Mouse (Mus musculus) forebrain, embryonic 16.5 days (tissue): ENCODE measurements around the gene Kcnh7. TPM values are rescaled to one million over a fixed set of nuclear protein-coding genes. Genes with fewer than 3 reads are reported as not detected.

Source experiments
- ATAC-seq: fragments of 200-750 bp; cut with Nextera tagmentation; 2 replicates; pipeline ENCODE4 v1.8.0; 2017; ENCODE audit warnings: mild to moderate bottlenecking, moderate library complexity
- H3K27ac ChIP-seq: fragments of 300-500 bp; sonication (generic); 2 replicates; pipeline ENCODE4 v1.5.1; 2014; ENCODE audit warnings: low read length, control low read depth
- H3K27me3 ChIP-seq: fragments of 300-500 bp; sonication (generic); replicated peaks from 2 replicates; pipeline ENCODE4 v1.6.1; 2014; ENCODE audit warnings: low read length; ENCODE audit not compliant: control insufficient read depth, insufficient read depth
- H3K36me3 ChIP-seq: fragments of 300-500 bp; sonication (generic); 2 replicates; pipeline ENCODE4 v1.6.1; 2014; ENCODE audit not compliant: control insufficient read depth, insufficient read depth
- H3K4me1 ChIP-seq: fragments of 300-500 bp; sonication (generic); replicated peaks from 2 replicates; pipeline ENCODE4 v1.6.1; 2014; ENCODE audit warnings: low read length; ENCODE audit not compliant: control insufficient read depth, insufficient read depth
- H3K4me2 ChIP-seq: fragments of 300-500 bp; sonication (generic); 2 replicates; pipeline ENCODE4 v1.6.1; 2014; ENCODE audit warnings: mild to moderate bottlenecking, low read length, control low read depth
- H3K4me3 ChIP-seq: fragments of 300-500 bp; sonication (generic); replicated peaks from 2 replicates; pipeline ENCODE4 v1.5.1; 2014; ENCODE audit warnings: mild to moderate bottlenecking, low read length, control low read depth
- H3K9ac ChIP-seq: fragments of 300-500 bp; sonication (generic); replicated peaks from 2 replicates; pipeline ENCODE4 v1.6.1; 2014; ENCODE audit warnings: low read depth, low read length, control low read depth
- H3K9me3 ChIP-seq: fragments of 300-500 bp; sonication (generic); 2 replicates; pipeline ENCODE4 v1.6.1; 2016; ENCODE audit warnings: low read length; ENCODE audit not compliant: control insufficient read depth
- WGBS: fragments of 180-500 bp; shearing (Covaris S2); extraction: QIAGEN DNeasy Blood & Tissue Kit; methylation state at CpG from one replicate; pipeline ENCODE4 v1.1.7; 2014; 5-methylcytosine and 5-hydroxymethylcytosine counted together
- polyA plus RNA-seq: library from polyadenylated mRNA; unstranded; fragments of >200 nt; fragmentation: Nextera tagmentation; extraction: Ambion mirVana; gene quantifications from 2 replicates; pipeline ENCODE4 v1.2.1, GENCODE M21; 2015

Gene Kcnh7
- polyA plus RNA-seq, 1 experiment from 2014 or later, result 14.1 TPM

- Histone ChIP-seq H3K27ac (no peak overlapping the region), H3K27me3 (no peaks in the 10 kb centered on the region), H3K36me3 (no peaks in the 10 kb centered on the region), H3K4me2 (peak overlapping the region; percentile 95), H3K4me1 (peaks cover 5% of the 10 kb centered on the region), H3K9ac (no peak overlapping the region), H3K4me3 (0 out of 2 replicates have a peak overlapping the region, but pooled peaks have one; percentile 8), H3K9me3 (no peaks in the 10 kb centered on the region)
- WGBS, result 65% methylated on average over 7 of the region's 7 CpGs
- ATAC-seq, result no peak
These were observed 519.2 kb downstream of the Kcnh7 start for GRCm38 (mm10) chr2:62664839-62665238.

GRCm38 (mm10) chr2:62664135-62664670 lies 519.9 kb downstream of the Kcnh7 start, which contains the start of gene Gca:
Gca (plus strand) TSS chr2:62664285.
- H3K36me3 ChIP-seq, result no peaks in the 10 kb centered on the region
- peak within 1 kb of the TSS; percentile 75 for H3K9ac ChIP-seq
- WGBS, result under 1% methylated on average over 43 of the region's 43 CpGs
- ATAC-seq, result peak; percentile 96
- no peaks in the 10 kb centered on the region for H3K27me3 ChIP-seq
- H3K4me2 ChIP-seq, result peak within 1 kb of the TSS; percentile 95
- H3K4me1 ChIP-seq, result peaks cover 5% of the 10 kb centered on the region
- H3K4me3 ChIP-seq, result peak within 1 kb of the TSS; percentile 80
- no peaks in the 10 kb centered on the region for H3K9me3 ChIP-seq
- no peak within 1 kb of the TSS for H3K27ac ChIP-seq

DNA sequence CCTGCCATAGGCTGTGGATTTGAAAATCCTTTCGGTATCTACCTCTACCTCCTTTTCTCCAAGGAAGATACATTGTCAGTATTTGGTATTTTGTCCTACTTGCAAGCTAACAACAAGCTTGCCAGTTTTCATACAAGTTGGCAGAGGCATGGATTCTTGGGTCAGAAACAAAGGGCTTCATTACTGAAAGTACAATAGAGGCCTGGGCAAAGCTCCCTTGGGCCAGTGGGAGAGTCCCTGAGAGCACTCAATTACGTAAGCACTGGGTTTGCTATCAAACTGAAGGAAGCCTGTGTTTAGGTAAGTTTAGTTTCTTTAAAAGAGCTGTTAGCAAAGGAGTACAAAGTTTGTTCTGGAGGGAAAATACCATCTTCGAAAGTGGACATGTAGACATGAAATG lies 521.5 kb downstream of the Kcnh7 start:
- H3K9me3 ChIP-seq, result no peaks in the 10 kb centered on the region
- no peaks in the 10 kb centered on the region for H3K36me3 ChIP-seq
- peaks cover 5% of the 10 kb centered on the region for H3K4me1 ChIP-seq
- 50% methylated on average over 3 of the region's 3 CpGs for WGBS
- no peak for ATAC-seq
- H3K27me3 ChIP-seq, result no peaks in the 10 kb centered on the region
- H3K27ac ChIP-seq, result no peak overlapping the region
- no peak overlapping the region for H3K4me2 ChIP-seq
- no peak overlapping the region for H3K4me3 ChIP-seq
- no peak overlapping the region for H3K9ac ChIP-seq

DNA sequence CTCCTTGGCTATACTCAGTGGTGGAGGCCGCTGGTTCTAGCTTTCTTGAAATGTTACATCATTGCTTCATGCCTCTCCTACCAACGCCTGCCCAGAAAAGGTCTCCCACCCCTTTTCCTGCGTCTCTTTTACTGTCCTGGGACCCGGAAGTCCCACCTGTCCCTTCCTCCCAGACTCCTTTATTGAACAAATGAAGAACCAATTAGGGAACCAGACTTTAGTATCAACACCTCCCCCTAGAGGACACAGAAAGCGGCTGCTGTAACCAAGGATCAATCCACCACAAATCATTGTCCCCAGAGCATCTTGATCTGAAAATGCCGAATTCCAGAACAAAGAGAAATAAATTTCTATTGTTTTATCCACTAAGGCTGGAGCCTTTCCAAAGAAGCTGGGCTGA lies 523.5 kb downstream of the Kcnh7 start:
- no peak overlapping the region for H3K4me2 ChIP-seq
- no peaks in the 10 kb centered on the region for H3K9me3 ChIP-seq
- 50% methylated on average over 6 of the region's 6 CpGs for WGBS
- no peak for ATAC-seq
- H3K27ac ChIP-seq, result no peak overlapping the region
- no peaks in the 10 kb centered on the region for H3K36me3 ChIP-seq
- peaks cover 5% of the 10 kb centered on the region for H3K4me1 ChIP-seq
- no peaks in the 10 kb centered on the region for H3K27me3 ChIP-seq
- H3K9ac ChIP-seq, result no peak overlapping the region
- H3K4me3 ChIP-seq, result no peak overlapping the region

DNA sequence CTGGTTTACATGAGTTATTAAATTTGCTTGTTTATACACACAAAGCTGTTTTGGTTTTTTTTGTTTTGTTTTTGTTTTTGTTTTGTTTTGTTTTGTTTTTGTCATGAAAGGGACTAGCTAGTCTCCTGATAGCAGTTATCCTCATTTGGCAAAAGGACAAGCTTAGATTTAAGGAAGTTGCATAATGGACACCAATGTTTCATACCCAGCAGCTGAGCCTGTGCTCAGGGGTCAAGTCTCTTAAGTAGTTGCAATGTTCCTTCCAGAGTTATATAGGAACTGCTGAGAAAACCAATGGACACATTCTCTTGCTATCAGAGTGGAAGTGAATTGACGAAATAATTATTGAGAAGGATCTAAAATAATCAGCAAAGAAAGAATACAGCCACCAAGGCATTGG lies 528.0 kb downstream of the Kcnh7 start:
- Histone ChIP-seq H3K36me3 (no peaks in the 10 kb centered on the region), H3K9me3 (no peaks in the 10 kb centered on the region), H3K4me3 (no peak overlapping the region), H3K4me2 (no peak overlapping the region), H3K4me1 (no peaks in the 10 kb centered on the region), H3K9ac (no peak overlapping the region), H3K27me3 (no peaks in the 10 kb centered on the region), H3K27ac (no peak overlapping the region)
- 83% methylated on average over 1 of the region's 1 CpGs for WGBS
- ATAC-seq, result no peak

- H3K4me2 ChIP-seq, result no peak overlapping the region
- 49% methylated on average over 7 of the region's 7 CpGs for WGBS
- no peaks in the 10 kb centered on the region for H3K27me3 ChIP-seq
- H3K4me3 ChIP-seq, result no peak overlapping the region
- no peaks in the 10 kb centered on the region for H3K4me1 ChIP-seq
- no peaks in the 10 kb centered on the region for H3K36me3 ChIP-seq
- no peaks in the 10 kb centered on the region for H3K9me3 ChIP-seq
- no peak overlapping the region for H3K27ac ChIP-seq
- no peak overlapping the region for H3K9ac ChIP-seq
- peak; percentile 93 for ATAC-seq
These were observed 529.4 kb downstream of the Kcnh7 start for GRCm38 (mm10) chr2:62654519-62655338.

- 78% methylated on average over 4 of the region's 4 CpGs for WGBS
- H3K9ac ChIP-seq, result no peak overlapping the region
- H3K27ac ChIP-seq, result no peak overlapping the region
- H3K36me3 ChIP-seq, result no peaks in the 10 kb centered on the region
- no peak overlapping the region for H3K4me3 ChIP-seq
- H3K4me1 ChIP-seq, result no peaks in the 10 kb centered on the region; the same call in 1 of the 2 replicates
- H3K27me3 ChIP-seq, result no peaks in the 10 kb centered on the region
- no peaks in the 10 kb centered on the region for H3K9me3 ChIP-seq
- no peak overlapping the region for H3K4me2 ChIP-seq
- no peak for ATAC-seq
These were observed 531.6 kb downstream of the Kcnh7 start for GRCm38 (mm10) chr2:62652466-62652865.

GRCm38 (mm10) chr2:62651890-62652289 lies 532.2 kb downstream of the Kcnh7 start:
- H3K27ac ChIP-seq, result no peak overlapping the region
- H3K4me1 ChIP-seq, result peaks cover 5% of the 10 kb centered on the region
- H3K9ac ChIP-seq, result no peak overlapping the region
- H3K4me3 ChIP-seq, result no peak overlapping the region
- no peaks in the 10 kb centered on the region for H3K36me3 ChIP-seq
- no peak for ATAC-seq
- WGBS, result 85% methylated on average over 4 of the region's 4 CpGs
- no peak overlapping the region for H3K4me2 ChIP-seq
- no peaks in the 10 kb centered on the region for H3K27me3 ChIP-seq
- H3K9me3 ChIP-seq, result no peaks in the 10 kb centered on the region

DNA sequence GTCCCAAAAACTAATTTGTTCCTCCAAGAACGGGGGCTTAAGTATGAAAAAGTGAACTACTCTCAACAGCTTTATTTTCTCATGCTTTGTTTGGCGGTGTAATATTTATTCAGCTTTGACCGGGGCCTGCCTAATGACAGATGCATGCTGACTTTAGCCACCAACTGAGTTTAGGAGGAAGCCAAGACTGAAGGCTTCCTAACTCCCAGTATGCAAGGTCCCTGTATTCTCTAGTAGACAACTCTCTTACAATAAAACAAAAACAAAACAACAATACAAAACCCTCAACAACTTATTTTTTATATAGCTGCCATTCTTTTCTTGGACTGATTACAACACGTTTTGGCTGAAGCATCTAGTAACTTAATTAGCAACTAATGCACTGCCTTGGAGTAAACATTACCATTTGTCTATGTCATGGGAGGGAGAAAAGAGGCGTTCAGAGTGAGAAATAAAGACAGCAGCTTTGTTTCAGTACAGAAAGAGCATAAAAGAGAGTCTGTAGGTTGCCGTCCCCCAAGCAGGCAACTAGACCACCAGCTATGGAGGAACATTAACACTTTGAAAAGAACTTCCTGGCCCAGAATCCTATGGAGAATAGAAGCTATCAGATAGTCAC lies 537.3 kb downstream of the Kcnh7 start:
- H3K9me3 ChIP-seq, result no peaks in the 10 kb centered on the region
- WGBS, result 4% methylated on average over 6 of the region's 6 CpGs
- peaks cover 22% of the 10 kb centered on the region for H3K4me1 ChIP-seq
- H3K9ac ChIP-seq, result no peak overlapping the region
- no peaks in the 10 kb centered on the region for H3K36me3 ChIP-seq
- peak overlapping the region; percentile 87 for H3K4me2 ChIP-seq
- H3K4me3 ChIP-seq, result peak overlapping the region; percentile 50
- H3K27ac ChIP-seq, result no peak overlapping the region
- H3K27me3 ChIP-seq, result no peaks in the 10 kb centered on the region
- ATAC-seq, result 0 out of 2 replicates have a peak, but pooled peaks have one; percentile 1
